Mouse (Mus musculus) heart, postnatal 0 days (tissue): ENCODE results near the gene Sept10. TPM values are rescaled to one million over a fixed set of nuclear protein-coding genes. Genes with fewer than 3 reads are reported as not detected.

Experiments
- ATAC-seq: fragments of 200-750 bp; cut with Nextera tagmentation; 2 replicates; pipeline ENCODE4 v1.8.0; 2017; ENCODE audit warnings: low read depth, moderate number of reproducible peaks, moderate library complexity; ENCODE audit not compliant: insufficient read depth
- DNase-seq: peaks from one replicate; pipeline ENCODE4 v3.0.0-alpha.2; 2016; ENCODE audit warnings: low spot score
- H3K27ac ChIP-seq: fragments of 300-500 bp; sonication (generic); 2 replicates; pipeline ENCODE4 v1.5.1; 2014; ENCODE audit warnings: low read depth, mild to moderate bottlenecking
- H3K27me3 ChIP-seq: fragments of 300-500 bp; sonication (generic); 2 replicates; pipeline ENCODE4 v1.6.1; 2014; ENCODE audit warnings: low read length, mixed read lengths; ENCODE audit not compliant: control insufficient read depth, insufficient read depth
- H3K36me3 ChIP-seq: fragments of 300-500 bp; sonication (generic); replicated peaks from 2 replicates; pipeline ENCODE4 v1.6.1; 2014; ENCODE audit warnings: low read length, mixed read lengths; ENCODE audit not compliant: control insufficient read depth, insufficient read depth
- H3K4me1 ChIP-seq: fragments of 300-500 bp; sonication (generic); 2 replicates; pipeline ENCODE4 v1.6.1; 2014; ENCODE audit warnings: antibody characterized with exemption; ENCODE audit not compliant: control insufficient read depth, insufficient read depth
- H3K4me2 ChIP-seq: fragments of 300-500 bp; sonication (generic); 2 replicates; pipeline ENCODE4 v1.6.1; 2014; ENCODE audit warnings: low read depth, mild to moderate bottlenecking, low read length, moderate library complexity
- H3K4me3 ChIP-seq: fragments of 300-500 bp; sonication (generic); 2 replicates; pipeline ENCODE4 v1.5.1; 2014; ENCODE audit warnings: low read depth, low read length
- H3K9ac ChIP-seq: fragments of 300-500 bp; sonication (generic); replicated peaks from 2 replicates; pipeline ENCODE4 v1.6.1; 2014; ENCODE audit warnings: low read depth, low read length, mixed read lengths
- H3K9me3 ChIP-seq: fragments of 300-500 bp; sonication (generic); replicated peaks from 2 replicates; pipeline ENCODE4 v1.6.1; 2016; ENCODE audit warnings: low read length; ENCODE audit not compliant: control insufficient read depth
- CTCF ChIP-seq: IDR thresholded peaks from 2 replicates; pipeline ENCODE4 v1.5.1; 2016; ENCODE audit warnings: antibody characterized with exemption, control low read depth, low read depth
- EP300 ChIP-seq: IDR thresholded peaks from 2 replicates; pipeline ENCODE4 v1.6.1; 2016; ENCODE audit warnings: antibody characterized with exemption, low read depth
- WGBS: fragments of 180-500 bp; shearing (Covaris S2); extraction: QIAGEN DNeasy Blood & Tissue Kit; methylation state at CpG from one replicate; pipeline ENCODE4 v1.1.7; 2014; 5-methylcytosine and 5-hydroxymethylcytosine counted together
- polyA plus RNA-seq: library from polyadenylated mRNA; unstranded; fragments of >200 nt; fragmentation: Nextera tagmentation; extraction: Ambion mirVana; gene quantifications from 2 replicates; pipeline ENCODE4 v1.2.1, GENCODE M21; 2015
- total RNA-seq: library from RNA; depleted of rRNA; stranded (reverse); fragments of >200 nt; gene quantifications from 2 replicates; pipeline ENCODE4 v1.2.3, GENCODE M21; 2014; ENCODE audit warnings: low replicate concordance

Sept10 gene
- total and polyA plus RNA-seq, 2 experiments from 2014 or later = 27.8 to 33.8 TPM

- DNase-seq (no peak), ATAC-seq (no peak)
- Histone ChIP-seq H3K4me1 (0 out of 2 replicates have a peak, but pooled peaks cover 4% of the 10 kb centered on the region), H3K4me2 (no peak overlapping the region), H3K27me3 (no peaks in the 10 kb centered on the region), H3K36me3 (no peaks in the 10 kb centered on the region), H3K9ac (no peak overlapping the region), H3K4me3 (no peak overlapping the region), H3K9me3 (no peaks in the 10 kb centered on the region), H3K27ac (no peak overlapping the region)
- no peak for TF ChIP-seq CTCF
- TF ChIP-seq EP300 = no peak
- 86% methylated on average over 2 of the region's 2 CpGs for WGBS
These were observed 101.8 kb downstream of the Sept10 start for GRCm38 (mm10) chr10:59119811-59120210.

GRCm38 (mm10) chr10:59119001-59119400, 102.6 kb downstream of the Sept10 start:
- Histone ChIP-seq H3K9me3 (no peaks in the 10 kb centered on the region), H3K4me2 (no peak overlapping the region), H3K27ac (no peak overlapping the region), H3K27me3 (no peaks in the 10 kb centered on the region), H3K36me3 (no peaks in the 10 kb centered on the region), H3K4me3 (no peak overlapping the region), H3K9ac (no peak overlapping the region), H3K4me1 (0 out of 2 replicates have a peak, but pooled peaks cover 6% of the 10 kb centered on the region)
- DNase-seq (no peak), ATAC-seq (no peak)
- whole genome bisulfite sequencing = 100% methylated on average over 1 of the region's 1 CpGs
- no peak for TF ChIP-seq CTCF
- TF ChIP-seq EP300 = no peak

GRCm38 (mm10) chr10:59117555-59117954, 104.1 kb downstream of the Sept10 start:
- TF ChIP-seq CTCF (no peak), EP300 (no peak)
- Histone ChIP-seq H3K36me3 (no peaks in the 10 kb centered on the region), H3K9ac (no peak overlapping the region), H3K27me3 (no peaks in the 10 kb centered on the region), H3K4me3 (no peak overlapping the region), H3K27ac (no peak overlapping the region), H3K4me2 (no peak overlapping the region), H3K9me3 (no peaks in the 10 kb centered on the region), H3K4me1 (0 out of 2 replicates have a peak, but pooled peaks cover 6% of the 10 kb centered on the region)
- WGBS = 75% methylated on average over 5 of the region's 5 CpGs
- no peak for ATAC-seq
- no peak for DNase-seq

- H3K27ac ChIP-seq = no peak overlapping the region
- H3K4me1 ChIP-seq = 0 out of 2 replicates have a peak, but pooled peaks cover 6% of the 10 kb centered on the region
- no peak for DNase-seq
- H3K4me2 ChIP-seq = no peak overlapping the region
- H3K27me3 ChIP-seq = no peaks in the 10 kb centered on the region
- ATAC-seq = no peak
- WGBS = 81% methylated on average over 9 of the region's 9 CpGs
- H3K9ac ChIP-seq = no peak overlapping the region
- no peaks in the 10 kb centered on the region for H3K36me3 ChIP-seq
- H3K4me3 ChIP-seq = no peak overlapping the region
- no peak for TF ChIP-seq EP300
- TF ChIP-seq CTCF = no peak
- no peaks in the 10 kb centered on the region for H3K9me3 ChIP-seq
These were observed 105.3 kb downstream of the Sept10 start for GRCm38 (mm10) chr10:59116331-59116730.

- ATAC-seq (no peak), DNase-seq (no peak)
- Histone ChIP-seq H3K27me3 (no peaks in the 10 kb centered on the region), H3K9me3 (no peaks in the 10 kb centered on the region), H3K27ac (no peak overlapping the region), H3K9ac (no peak overlapping the region), H3K4me3 (no peak overlapping the region), H3K36me3 (no peaks in the 10 kb centered on the region), H3K4me2 (no peak overlapping the region), H3K4me1 (0 out of 2 replicates have a peak, but pooled peaks cover 6% of the 10 kb centered on the region)
- TF ChIP-seq CTCF = no peak
- TF ChIP-seq EP300 = no peak
- whole genome bisulfite sequencing = 84% methylated on average over 2 of the region's 2 CpGs
These were observed 106.0 kb downstream of the Sept10 start for GRCm38 (mm10) chr10:59115691-59116090.

GRCm38 (mm10) chr10:59114535-59115291, 106.9 kb downstream of the Sept10 start:
- ATAC-seq = peak; percentile 67
- 18% methylated on average over 15 of the region's 15 CpGs for WGBS

More at GRCm38 (mm10) chr10:59114535-59115291, 106.9 kb downstream of the Sept10 start:
- Histone ChIP-seq H3K9ac (no peak overlapping the region), H3K36me3 (no peaks in the 10 kb centered on the region), H3K9me3 (no peaks in the 10 kb centered on the region), H3K4me1 (0 out of 2 replicates have a peak, but pooled peaks cover 6% of the 10 kb centered on the region), H3K27me3 (no peaks in the 10 kb centered on the region), H3K4me2 (peak overlapping the region; percentile 7; the same call in 1 of the 2 replicates), H3K27ac (no peak overlapping the region), H3K4me3 (no peak overlapping the region)
- TF ChIP-seq EP300 (no peak), CTCF (no peak)
- peak; percentile 40 for DNase-seq
